Mouse (Mus musculus) monocyte, adult 59 days (primary cell): Measurements from ENCODE around the gene Sh3rf3. TPM values are rescaled to one million over a fixed set of nuclear protein-coding genes. Genes with fewer than 3 reads are reported as not detected.

Experiments used
- total RNA-seq, 2 experiments: library from RNA; stranded (reverse); gene quantifications; one replicate each; pipeline ENCODE4 v1.2.4; 2023

Sh3rf3 gene
- not detected for total RNA-seq

GRCm38 (mm10) chr10:58813081-58813800 is at the start of gene Sh3rf3:
Sh3rf3 (plus strand) TSS chr10:58813359.

Other genes with a start within 250 kb of the Sh3rf3 start
- not detected for gene Edar, start 137.7 kb upstream of the Sh3rf3 start, total RNA-seq
- not detected for gene Gm17542, start 95.1 kb upstream of the Sh3rf3 start, total RNA-seq